Mouse (Mus musculus) hindbrain, postnatal 0 days (tissue): ENCODE data around the gene Nt5c2. TPM values are rescaled to one million over a fixed set of nuclear protein-coding genes. Genes with fewer than 3 reads are reported as not detected.

ENCODE experiments used
- ATAC-seq: fragments of 200-750 bp; cut with Nextera tagmentation; 2 replicates; pipeline ENCODE4 v1.8.0; 2017; ENCODE audit warnings: mild to moderate bottlenecking, moderate TSS enrichment, moderate library complexity
- DNase-seq: peaks from one replicate; pipeline ENCODE4 v3.0.0-alpha.2; 2015; ENCODE audit warnings: low spot score
- H3K27ac ChIP-seq: fragments of 300-500 bp; sonication (generic); 2 replicates; pipeline ENCODE4 v1.5.1; 2014; ENCODE audit warnings: mild to moderate bottlenecking
- H3K27me3 ChIP-seq: fragments of 300-500 bp; sonication (generic); 2 replicates; pipeline ENCODE4 v1.6.1; 2014; ENCODE audit warnings: low read length, mixed read lengths; ENCODE audit not compliant: insufficient read depth
- H3K36me3 ChIP-seq: fragments of 300-500 bp; sonication (generic); 2 replicates; pipeline ENCODE4 v1.6.1; 2014; ENCODE audit warnings: low read length, mixed read lengths; ENCODE audit not compliant: insufficient read depth
- H3K4me1 ChIP-seq: fragments of 300-500 bp; sonication (generic); 2 replicates; pipeline ENCODE4 v1.6.1; 2014; ENCODE audit warnings: antibody characterized with exemption, low read length, mixed read lengths; ENCODE audit not compliant: insufficient read depth
- H3K4me2 ChIP-seq: fragments of 300-500 bp; sonication (generic); 2 replicates; pipeline ENCODE4 v1.6.1; 2014; ENCODE audit warnings: low read depth, mild to moderate bottlenecking, low read length, moderate library complexity, mixed read lengths
- H3K4me3 ChIP-seq: fragments of 300-500 bp; sonication (generic); 2 replicates; pipeline ENCODE4 v1.5.1; 2014; ENCODE audit warnings: low read length
- H3K9ac ChIP-seq: fragments of 300-500 bp; sonication (generic); replicated peaks from 2 replicates; pipeline ENCODE4 v1.6.1; 2014; ENCODE audit warnings: mild to moderate bottlenecking, low read length, moderate library complexity, mixed read lengths
- H3K9me3 ChIP-seq: fragments of 300-500 bp; sonication (generic); 2 replicates; pipeline ENCODE4 v1.6.1; 2016; ENCODE audit warnings: low read length, mixed read lengths
- CTCF ChIP-seq: IDR thresholded peaks from 2 replicates; pipeline ENCODE4 v1.5.1; 2016; ENCODE audit warnings: antibody characterized with exemption, control low read depth, low read depth
- WGBS: fragments of 180-500 bp; shearing (Covaris S2); extraction: QIAGEN DNeasy Blood & Tissue Kit; methylation state at CpG from one replicate; pipeline ENCODE4 v1.1.7; 2014; 5-methylcytosine and 5-hydroxymethylcytosine counted together
- polyA plus RNA-seq: library from polyadenylated mRNA; unstranded; fragments of >200 nt; fragmentation: Nextera tagmentation; extraction: Ambion mirVana; gene quantifications from 2 replicates; pipeline ENCODE4 v1.2.1, GENCODE M21; 2015
- total RNA-seq: library from RNA; depleted of rRNA; stranded (reverse); fragments of >200 nt; gene quantifications from 2 replicates; pipeline ENCODE4 v1.2.3, GENCODE M21; 2014; rRNA removed

The Nt5c2 gene
- total and polyA plus RNA-seq, 2 experiments from 2014 or later: 43.4 to 79.8 TPM

DNA sequence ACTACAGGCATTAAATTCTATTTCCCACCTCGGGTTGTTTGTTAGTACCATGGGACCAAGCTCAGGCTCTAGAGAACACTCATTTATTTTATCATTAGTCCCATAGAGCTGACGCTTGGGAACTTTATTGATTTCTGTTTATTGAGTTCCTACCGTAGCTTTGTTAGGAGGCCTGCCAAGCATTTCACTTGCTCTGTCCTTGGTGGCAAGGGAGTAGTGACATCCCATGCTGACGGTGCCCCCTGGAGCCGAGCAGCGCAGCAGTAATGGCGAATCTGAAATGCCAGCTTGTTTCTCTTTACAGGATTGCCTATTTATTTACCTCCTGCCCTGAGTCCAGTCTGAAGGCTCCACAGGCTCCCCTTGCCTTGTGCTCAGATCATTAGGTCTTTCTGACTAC lies 168.9 kb downstream of the Nt5c2 start:
- WGBS: 80% methylated on average over 7 of the region's 7 CpGs
- DNase-seq: no peak
- H3K4me2 ChIP-seq: no peak overlapping the region
- no peaks in the 10 kb centered on the region for H3K27me3 ChIP-seq
- no peak for ATAC-seq
- no peak for TF ChIP-seq CTCF
- H3K4me1 ChIP-seq: 0 out of 2 replicates have a peak, but pooled peaks cover 4% of the 10 kb centered on the region
- H3K9me3 ChIP-seq: no peaks in the 10 kb centered on the region
- H3K4me3 ChIP-seq: no peak overlapping the region
- H3K9ac ChIP-seq: no peak overlapping the region
- no peak overlapping the region for H3K27ac ChIP-seq
- H3K36me3 ChIP-seq: no peaks in the 10 kb centered on the region

DNA sequence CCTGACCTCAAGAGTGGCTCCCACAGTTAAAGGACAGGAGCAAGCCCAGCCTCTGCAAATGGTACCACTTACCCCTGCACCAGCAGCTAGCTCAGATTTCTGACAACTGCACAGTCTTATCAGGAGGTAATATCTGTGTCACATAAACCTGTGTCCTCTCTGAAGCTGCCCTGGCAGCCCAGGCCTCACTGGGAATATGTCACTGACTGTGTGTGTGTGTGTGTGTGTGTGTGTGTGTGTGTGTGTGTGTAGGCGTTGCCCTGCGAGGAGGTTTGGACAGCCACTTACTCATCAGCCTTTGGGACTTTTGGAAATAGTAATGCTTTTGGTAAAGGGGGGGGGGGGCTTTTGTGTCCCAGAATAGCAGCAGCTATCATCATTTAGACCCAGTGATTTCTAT lies 171.9 kb downstream of the Nt5c2 start:
- WGBS: 71% methylated on average over 2 of the region's 2 CpGs
- Histone ChIP-seq H3K9ac (no peak overlapping the region), H3K4me2 (no peak overlapping the region), H3K27ac (no peak overlapping the region), H3K36me3 (no peaks in the 10 kb centered on the region), H3K9me3 (no peaks in the 10 kb centered on the region), H3K4me1 (no peaks in the 10 kb centered on the region), H3K27me3 (no peaks in the 10 kb centered on the region), H3K4me3 (no peak overlapping the region)
- ATAC-seq: no peak
- no peak for TF ChIP-seq CTCF
- DNase-seq: no peak

DNA sequence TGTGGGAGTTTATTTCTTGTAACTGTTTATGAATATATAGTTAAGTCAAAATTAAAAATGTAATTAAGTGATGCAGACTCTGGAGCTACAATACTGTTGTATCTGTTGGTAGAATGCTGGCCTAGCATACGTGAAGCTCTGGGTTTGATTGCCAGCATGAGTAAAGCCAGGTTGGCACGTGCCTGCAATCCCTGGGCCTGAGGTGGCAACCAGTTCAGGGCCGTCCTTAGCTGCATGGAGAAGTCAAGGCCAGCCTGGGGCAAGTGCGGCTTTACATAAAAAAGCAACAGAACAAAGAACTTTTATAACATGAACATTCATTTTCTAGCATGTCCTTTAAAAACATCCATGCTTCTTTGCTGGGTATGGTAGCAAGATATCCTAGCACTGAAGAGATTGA lies 173.9 kb downstream of the Nt5c2 start:
- H3K4me1 ChIP-seq: no peaks in the 10 kb centered on the region
- DNase-seq (no peak), ATAC-seq (no peak)
- no peaks in the 10 kb centered on the region for H3K27me3 ChIP-seq
- H3K36me3 ChIP-seq: no peaks in the 10 kb centered on the region
- H3K4me3 ChIP-seq: no peak overlapping the region
- H3K4me2 ChIP-seq: no peak overlapping the region
- 77% methylated on average over 4 of the region's 4 CpGs for WGBS
- H3K9ac ChIP-seq: no peak overlapping the region
- H3K9me3 ChIP-seq: no peaks in the 10 kb centered on the region
- TF ChIP-seq CTCF: no peak
- no peak overlapping the region for H3K27ac ChIP-seq

DNA sequence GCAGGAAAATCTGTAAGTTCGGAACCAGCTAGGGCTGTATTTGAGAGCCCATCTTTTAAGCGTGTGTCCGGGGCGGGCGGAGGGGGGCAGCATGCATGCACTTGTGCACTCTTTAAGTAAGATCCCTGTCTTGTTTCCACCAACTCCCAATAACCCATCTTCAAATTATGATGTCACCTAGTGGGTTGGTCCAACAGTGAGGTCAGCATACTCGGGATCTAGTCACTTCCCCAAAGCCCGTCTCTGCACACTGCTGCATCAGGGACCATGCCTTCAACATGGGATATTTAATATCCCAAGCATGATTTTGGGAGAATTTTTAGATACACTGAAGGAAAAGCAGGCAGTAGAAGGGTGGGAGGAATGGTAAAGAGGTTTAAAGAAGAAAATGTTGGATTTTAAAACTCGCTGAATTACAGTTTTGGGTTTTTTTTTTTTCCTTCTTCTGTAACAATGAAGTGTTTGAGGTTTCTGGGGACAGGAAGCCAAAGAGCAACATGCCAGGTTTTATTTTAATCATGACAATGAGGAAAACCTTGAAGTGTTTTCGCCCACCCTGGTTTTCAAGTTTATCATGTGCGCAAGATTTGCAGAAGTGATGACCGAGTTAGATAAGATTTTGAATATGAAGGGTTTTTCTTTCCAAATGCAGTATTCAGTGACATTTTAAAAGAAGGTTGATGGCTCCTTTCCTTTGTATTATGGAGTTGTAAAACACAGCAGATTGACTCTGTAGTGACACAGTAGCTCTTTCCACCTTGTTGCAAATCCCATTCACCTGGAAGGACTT lies 177.5 kb downstream of the Nt5c2 start:
- H3K36me3 ChIP-seq: no peaks in the 10 kb centered on the region

DNA sequence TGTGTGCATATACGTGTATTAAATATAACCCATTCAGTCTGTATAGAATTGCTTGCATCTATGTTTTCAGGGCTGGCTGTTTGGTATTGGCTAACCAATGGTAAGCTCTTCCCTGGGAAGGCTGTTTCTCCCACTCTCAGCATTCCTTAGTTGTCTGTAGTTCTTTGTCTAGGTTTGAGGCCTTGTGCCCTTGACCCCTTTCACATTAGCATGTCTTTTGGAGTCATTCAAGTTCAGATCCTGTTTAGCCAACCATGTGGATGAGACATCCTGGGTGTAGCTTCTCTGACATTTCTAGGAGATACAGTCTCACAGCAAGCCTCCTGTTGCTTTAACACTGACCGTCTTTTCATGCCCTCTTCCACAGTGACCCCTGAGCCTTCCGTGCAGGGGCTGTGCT lies 178.9 kb downstream of the Nt5c2 start:
- WGBS: 53% methylated on average over 3 of the region's 3 CpGs
- DNase-seq (no peak), ATAC-seq (no peak)
- Histone ChIP-seq H3K27me3 (no peaks in the 10 kb centered on the region), H3K9me3 (no peaks in the 10 kb centered on the region), H3K36me3 (no peaks in the 10 kb centered on the region), H3K27ac (no peak overlapping the region), H3K4me2 (no peak overlapping the region), H3K4me1 (no peaks in the 10 kb centered on the region), H3K9ac (no peak overlapping the region), H3K4me3 (no peak overlapping the region)
- TF ChIP-seq CTCF: no peak

More for the DNA sequence above, 177.5 kb downstream of the Nt5c2 start:
- 90% methylated on average over 11 of the region's 11 CpGs for WGBS
- TF ChIP-seq CTCF: no peak
- ATAC-seq (no peak), DNase-seq (no peak)
- Histone ChIP-seq H3K9me3 (no peaks in the 10 kb centered on the region), H3K4me2 (no peak overlapping the region), H3K9ac (no peak overlapping the region), H3K27ac (no peak overlapping the region), H3K4me1 (no peaks in the 10 kb centered on the region), H3K27me3 (no peaks in the 10 kb centered on the region), H3K4me3 (no peak overlapping the region)

DNA sequence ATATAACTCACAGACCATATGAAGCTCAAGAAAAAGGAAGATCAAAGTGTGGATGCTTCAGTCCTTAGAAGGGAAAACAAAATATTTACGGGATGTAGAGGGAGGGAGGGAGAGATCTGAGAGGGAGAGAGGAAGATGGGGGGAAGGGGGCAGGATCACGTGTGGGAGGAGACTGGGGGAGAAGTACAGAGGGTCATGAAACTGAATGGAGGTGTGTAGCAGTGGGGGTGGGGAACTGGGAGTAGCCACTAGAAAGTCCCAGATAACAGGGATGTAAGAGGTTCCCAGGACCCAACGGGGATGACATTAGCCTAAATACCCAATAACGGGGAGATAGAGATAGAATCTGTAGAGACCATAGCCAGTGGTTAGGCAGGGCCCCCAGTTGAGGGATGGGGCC lies 179.6 kb downstream of the Nt5c2 start:
- no peak for ATAC-seq
- no peaks in the 10 kb centered on the region for H3K36me3 ChIP-seq
- no peak for DNase-seq
- no peak overlapping the region for H3K4me2 ChIP-seq
- no peak for TF ChIP-seq CTCF
- no peak overlapping the region for H3K9ac ChIP-seq
- H3K27ac ChIP-seq: no peak overlapping the region
- H3K4me1 ChIP-seq: no peaks in the 10 kb centered on the region; the same call in 1 of the 2 replicates
- H3K4me3 ChIP-seq: no peak overlapping the region
- no peaks in the 10 kb centered on the region for H3K27me3 ChIP-seq
- no peaks in the 10 kb centered on the region for H3K9me3 ChIP-seq
- WGBS: 82% methylated on average over 4 of the region's 4 CpGs

DNA sequence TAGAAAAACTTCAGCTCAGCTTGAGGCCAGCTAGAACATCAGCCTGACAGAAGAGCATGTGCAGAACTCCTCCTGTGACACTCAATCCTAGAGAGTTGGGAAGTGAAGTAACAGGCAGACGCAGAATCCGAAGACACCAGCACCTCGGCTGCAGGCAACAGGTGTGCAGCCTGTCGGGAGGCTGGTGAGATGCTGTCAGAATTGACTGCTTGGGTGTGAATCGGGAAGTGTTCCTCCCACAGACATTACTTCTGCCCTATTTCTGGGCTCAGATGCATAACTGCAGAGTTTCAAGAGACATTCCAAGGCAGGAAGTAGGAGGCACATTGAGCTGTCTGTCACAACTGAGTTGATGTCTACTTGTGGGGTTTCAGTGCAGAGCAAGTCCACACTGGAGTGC lies 180.7 kb downstream of the Nt5c2 start:
- H3K9me3 ChIP-seq: no peaks in the 10 kb centered on the region
- no peak for TF ChIP-seq CTCF
- H3K27ac ChIP-seq: no peak overlapping the region
- no peaks in the 10 kb centered on the region for H3K27me3 ChIP-seq
- no peaks in the 10 kb centered on the region; the same call in 1 of the 2 replicates for H3K4me1 ChIP-seq
- H3K4me2 ChIP-seq: no peak overlapping the region
- H3K36me3 ChIP-seq: no peaks in the 10 kb centered on the region
- 86% methylated on average over 5 of the region's 5 CpGs for WGBS
- H3K4me3 ChIP-seq: no peak overlapping the region
- DNase-seq: no peak
- no peak overlapping the region for H3K9ac ChIP-seq
- ATAC-seq: no peak

Other genes with a start within 250 kb of the Nt5c2 start
- gene Ina, start 455 bp downstream of the Nt5c2 start, total RNA-seq: 217 and 280 TPM in 2 replicates
- gene Ina, start 455 bp downstream of the Nt5c2 start, polyA plus RNA-seq: 294 and 315 TPM in 2 replicates
- gene Pcgf6, start 35.8 kb upstream of the Nt5c2 start, total RNA-seq: 12.9 and 17.9 TPM in 2 replicates
- 20.0 and 22.7 TPM in 2 replicates for gene Pcgf6, start 35.8 kb upstream of the Nt5c2 start, polyA plus RNA-seq
- gene Taf5, start 52.6 kb upstream of the Nt5c2 start, total RNA-seq: 7.2 and 11.3 TPM in 2 replicates
- gene Taf5, start 52.6 kb upstream of the Nt5c2 start, polyA plus RNA-seq: 2.9 and 3.3 TPM in 2 replicates
- 639 and 658 TPM in 2 replicates for gene Usmg5, start 75.5 kb upstream of the Nt5c2 start, total RNA-seq
- gene Usmg5, start 75.5 kb upstream of the Nt5c2 start, polyA plus RNA-seq: 2,274 and 2,322 TPM in 2 replicates
- gene Pdcd11, start 75.6 kb upstream of the Nt5c2 start, total RNA-seq: 8.0 and 10.4 TPM in 2 replicates
- 4.3 and 4.4 TPM in 2 replicates for gene Pdcd11, start 75.6 kb upstream of the Nt5c2 start, polyA plus RNA-seq
- gene Calhm2, start 123.1 kb upstream of the Nt5c2 start, total RNA-seq: 0.86 and 3.1 TPM in 2 replicates
- 0.85 and 1.0 TPM in 2 replicates for gene Calhm2, start 123.1 kb upstream of the Nt5c2 start, polyA plus RNA-seq
- gene Calhm1, start 129.1 kb upstream of the Nt5c2 start, total RNA-seq: not detected in 2 replicates
- not detected in 2 replicates for gene Calhm1, start 129.1 kb upstream of the Nt5c2 start, polyA plus RNA-seq
- not detected in 2 replicates for gene Calhm3, start 142.6 kb upstream of the Nt5c2 start, total RNA-seq
- not detected in 2 replicates for gene Calhm3, start 142.6 kb upstream of the Nt5c2 start, polyA plus RNA-seq
- 95.4 and 114 TPM in 2 replicates for gene Neurl1a, start 163.7 kb upstream of the Nt5c2 start, total RNA-seq
- 16.2 and 16.9 TPM in 2 replicates for gene Neurl1a, start 163.7 kb upstream of the Nt5c2 start, polyA plus RNA-seq